Mouse (Mus musculus): ENCODE results near the gene Fbxo47.

DNA sequence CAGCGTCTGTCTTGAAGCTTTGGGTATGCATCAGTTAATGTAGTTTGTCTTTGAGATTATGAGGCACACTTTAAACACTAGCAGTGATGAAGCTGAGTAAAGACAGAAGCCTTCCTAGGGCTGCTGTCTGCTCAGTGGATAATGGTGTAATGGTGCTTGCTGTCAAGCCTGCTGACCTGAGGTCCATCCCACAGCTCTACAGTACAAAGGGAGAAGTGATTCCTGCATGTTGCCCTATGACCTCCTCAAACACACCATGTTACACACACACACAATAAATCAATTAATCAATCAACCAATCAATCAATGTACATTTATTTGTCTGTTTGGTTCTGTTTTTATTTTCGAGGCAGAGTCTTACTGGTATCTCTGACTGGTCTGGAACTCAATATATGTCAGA, 21.8 kb downstream of the Fbxo47 start:
- TF ChIP-seq CTCF (IDR thresholded peaks at IDR 0.05) (no peak), EP300 (IDR thresholded peaks at IDR 0.05) (no peak)

Data from lung, postnatal 0 days (tissue).